Mouse (Mus musculus): Measurements from ENCODE around the gene Brap.
A peak's percentile ranks its signal among the peaks of the same experiment; 100 is the strongest.
"Not testable (repeated sequence)": the region's sequence is repeated elsewhere in the genome, so short reads cannot be mapped to it uniquely, and the experiment has no call there.

Gene Brap

DNA sequence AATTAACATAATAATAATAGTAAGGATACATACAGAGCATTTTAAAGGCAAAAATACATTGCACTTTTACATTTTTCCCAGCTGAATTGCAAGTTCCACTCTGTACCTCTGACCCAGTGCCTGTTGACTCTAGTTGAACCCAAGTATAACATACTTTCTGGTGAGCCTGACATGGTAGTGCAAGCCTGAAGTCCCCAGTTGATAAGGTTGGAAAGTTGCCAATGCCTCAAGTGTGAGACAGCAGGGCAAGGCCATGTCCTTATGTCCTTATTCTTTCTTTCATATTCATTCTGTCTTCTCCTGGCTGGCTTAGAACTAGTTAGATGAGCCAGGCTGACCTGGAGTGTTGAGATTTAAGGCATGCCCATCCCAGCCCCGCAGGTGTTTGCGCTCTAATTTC is 21.9 kb downstream of the Brap start:
- DNase-seq: no peak

DNA sequence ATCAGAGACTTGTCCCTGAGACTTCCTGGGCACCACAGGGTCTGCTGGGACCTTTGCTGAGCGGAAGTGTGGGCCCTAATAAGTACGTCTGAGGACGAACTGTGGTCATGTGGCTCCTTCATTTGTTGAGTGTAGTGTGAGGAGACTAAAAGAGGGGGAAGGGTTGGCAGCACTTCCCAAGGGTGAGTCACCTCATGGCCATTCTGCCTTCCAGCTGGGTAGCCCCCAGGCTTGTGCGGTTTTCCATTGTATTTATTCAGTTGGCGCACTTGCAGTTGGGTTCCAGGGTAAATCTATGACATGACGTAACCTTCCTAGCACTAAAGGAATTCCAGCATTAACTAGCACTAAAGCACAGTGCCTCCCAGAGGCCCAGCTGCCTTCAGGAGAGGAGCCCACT is 25.1 kb downstream of the Brap start:
- no peak for DNase-seq

DNA sequence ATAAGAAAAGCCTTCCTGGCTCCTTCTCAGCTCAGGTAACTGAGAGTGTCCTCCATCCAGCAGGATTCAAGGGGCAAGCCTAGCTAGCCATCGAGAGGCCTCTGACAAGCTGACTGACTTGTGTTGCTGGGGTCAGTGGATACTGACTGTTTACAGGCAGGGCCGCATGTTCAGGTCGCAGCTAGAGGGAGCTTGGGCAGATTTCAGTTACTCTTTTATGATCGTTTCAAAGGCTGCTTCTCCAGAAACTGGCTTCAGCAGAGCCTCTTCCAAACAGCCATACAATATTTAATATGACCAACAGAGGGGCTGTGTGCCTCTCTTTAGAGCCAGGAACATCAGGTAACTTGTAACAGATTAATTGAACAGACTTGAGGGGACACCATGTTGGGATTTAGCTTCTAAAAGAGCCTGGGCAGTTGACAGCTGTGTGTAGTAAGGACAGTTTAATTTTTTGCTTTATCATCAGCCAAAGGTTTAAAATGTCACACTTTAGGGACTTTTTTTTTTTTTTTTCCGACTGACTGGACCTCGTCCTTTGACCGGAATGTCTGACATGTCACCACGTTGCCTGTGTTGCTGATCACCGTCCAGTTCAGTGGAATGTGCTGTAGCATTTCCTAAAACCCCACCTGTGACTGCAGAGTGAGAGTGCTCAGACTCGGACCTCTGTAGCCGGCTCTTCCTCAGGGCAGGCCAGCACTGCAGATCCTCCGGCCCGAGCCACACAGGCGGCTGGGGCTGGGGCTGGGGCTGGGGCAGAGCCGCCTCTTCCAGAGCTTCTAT is 25.9 kb downstream of the Brap start:
- DNase-seq: no peak

DNA sequence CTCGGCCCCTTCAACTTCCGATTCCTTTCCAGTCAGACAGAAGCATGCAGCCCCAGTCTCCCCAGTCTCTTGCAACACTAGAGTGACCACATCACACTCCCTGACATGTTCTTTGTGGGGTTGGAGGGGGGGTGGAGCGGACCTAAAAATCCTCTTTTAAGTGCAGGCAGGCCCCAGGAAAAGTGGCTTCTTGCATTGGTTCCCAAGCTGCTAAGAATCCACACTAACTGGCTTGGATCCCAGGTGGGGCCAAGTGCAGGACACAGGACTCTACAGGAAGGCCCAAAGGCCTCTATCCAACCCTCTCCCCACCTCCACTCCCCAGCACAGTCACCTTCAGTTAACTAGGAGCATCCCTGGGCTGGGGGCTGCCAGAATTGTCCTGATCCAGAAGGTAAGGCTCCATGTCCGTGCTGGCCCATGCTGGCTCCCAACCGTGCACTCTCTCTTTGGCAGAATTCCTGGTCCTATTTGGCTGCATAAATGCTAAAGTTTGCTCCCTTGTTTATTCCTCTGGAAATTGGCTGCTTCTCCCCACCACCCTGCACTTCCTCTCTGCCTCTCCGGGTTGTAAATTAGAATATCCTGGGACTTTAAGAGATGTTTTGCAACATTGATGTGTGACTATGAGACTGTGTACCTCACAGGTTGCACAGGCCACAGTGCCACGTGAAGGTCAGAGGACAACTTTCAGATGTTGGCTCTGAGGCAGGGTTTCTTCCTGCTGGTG is 30.3 kb downstream of the Brap start:
- DNase-seq: peak; percentile 45

DNA sequence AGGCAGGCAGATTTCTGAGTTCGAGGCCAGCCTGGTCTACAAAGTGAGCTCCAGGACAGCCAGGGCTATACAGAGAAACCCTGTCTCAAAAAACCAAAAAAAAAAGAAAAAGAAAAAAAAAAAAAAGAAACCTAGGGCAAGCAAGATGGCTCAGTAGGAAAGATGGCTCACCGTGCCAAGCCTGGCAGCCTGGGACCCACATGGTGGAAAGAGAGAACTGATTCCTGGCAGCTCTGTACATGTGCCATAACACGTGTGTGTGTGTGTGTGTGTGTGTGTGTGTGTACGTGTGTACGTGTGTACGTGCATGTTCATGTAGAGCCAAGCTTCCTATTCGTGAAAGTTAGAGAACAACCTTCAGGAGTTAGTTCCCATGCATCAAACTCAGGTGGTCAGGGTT is 31.1 kb downstream of the Brap start:
- DNase-seq: not testable (repeated sequence)

DNA sequence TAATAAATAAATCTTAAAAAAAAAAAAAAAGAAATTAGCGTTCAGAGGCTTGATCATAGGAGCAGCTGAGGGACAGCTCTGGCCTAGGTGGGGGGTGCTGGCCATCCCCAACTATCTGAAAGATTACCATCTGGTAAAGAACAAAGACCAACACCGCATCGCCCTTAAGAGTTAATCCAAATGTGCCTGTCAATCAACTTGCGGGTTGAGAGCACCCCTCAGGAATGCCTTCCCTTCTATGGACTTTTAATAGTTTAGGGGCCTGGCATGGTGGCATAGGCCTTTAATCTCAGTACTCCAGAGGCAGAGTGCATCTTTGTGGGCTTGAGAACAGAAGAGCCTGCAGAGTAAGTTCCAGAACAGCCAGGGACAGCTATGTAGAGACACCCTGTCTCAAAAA is 32.5 kb downstream of the Brap start:
- no peak for DNase-seq

DNA sequence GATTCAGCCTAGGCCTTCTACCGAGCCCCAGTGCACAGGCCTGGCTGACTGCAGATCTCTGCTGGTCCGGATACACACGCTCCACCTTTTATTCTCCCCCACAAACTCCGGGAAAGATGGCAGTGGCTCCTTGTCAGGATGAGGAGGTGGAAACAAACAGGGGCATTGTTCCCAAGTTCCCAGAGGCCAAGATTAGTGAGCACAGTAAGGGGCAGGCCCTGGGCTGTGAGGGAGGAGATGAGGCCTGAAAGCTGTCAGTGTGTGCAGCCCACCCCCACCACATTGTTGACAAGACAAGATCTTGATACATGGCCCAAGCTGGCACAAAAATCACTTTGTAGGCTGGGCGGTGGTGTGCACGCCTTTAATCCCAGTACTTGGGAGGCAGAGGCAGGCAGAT is 36.4 kb downstream of the Brap start:
- no peak for DNase-seq

DNA sequence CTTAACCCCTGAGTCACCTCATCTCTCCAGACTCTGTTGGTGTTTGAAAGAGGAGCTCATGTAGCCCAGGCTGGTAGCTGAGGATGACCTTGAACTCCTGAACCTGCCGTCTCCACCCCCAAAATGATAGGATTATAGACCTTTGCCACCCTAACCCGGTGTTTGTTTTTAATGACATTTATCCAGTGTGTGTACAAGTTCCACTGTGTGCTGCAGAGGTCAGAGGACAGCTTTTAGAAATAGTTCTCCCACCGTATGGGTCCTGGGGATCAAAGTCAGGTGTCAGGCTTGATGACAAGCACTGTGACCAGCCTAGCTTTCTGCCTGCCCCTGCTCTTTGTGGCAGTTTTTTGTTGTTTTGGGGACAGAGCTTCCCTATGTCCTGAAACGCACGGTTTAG is 39.5 kb downstream of the Brap start:
- DNase-seq: no peak

DNA sequence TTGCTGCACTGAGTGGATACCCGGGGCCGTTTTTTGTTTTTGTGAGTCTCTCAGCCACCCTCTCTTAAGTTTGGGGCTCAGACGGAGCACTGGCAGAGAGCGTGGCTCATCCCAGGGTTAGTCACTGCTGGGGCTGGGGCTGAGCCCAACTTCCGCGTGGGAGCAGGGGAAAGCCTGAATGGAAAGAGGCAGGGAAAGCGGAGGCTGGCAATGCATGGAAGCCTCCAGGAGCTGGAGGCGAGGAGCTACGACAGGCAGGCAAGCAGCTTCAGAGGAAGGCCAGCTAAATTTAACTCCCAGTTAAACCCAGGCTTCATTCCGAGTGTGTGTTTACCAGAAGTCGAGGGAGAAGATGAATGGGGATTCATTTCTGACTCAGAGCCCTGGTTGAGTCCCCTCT is 40.1 kb downstream of the Brap start:
- DNase-seq: no peak

DNA sequence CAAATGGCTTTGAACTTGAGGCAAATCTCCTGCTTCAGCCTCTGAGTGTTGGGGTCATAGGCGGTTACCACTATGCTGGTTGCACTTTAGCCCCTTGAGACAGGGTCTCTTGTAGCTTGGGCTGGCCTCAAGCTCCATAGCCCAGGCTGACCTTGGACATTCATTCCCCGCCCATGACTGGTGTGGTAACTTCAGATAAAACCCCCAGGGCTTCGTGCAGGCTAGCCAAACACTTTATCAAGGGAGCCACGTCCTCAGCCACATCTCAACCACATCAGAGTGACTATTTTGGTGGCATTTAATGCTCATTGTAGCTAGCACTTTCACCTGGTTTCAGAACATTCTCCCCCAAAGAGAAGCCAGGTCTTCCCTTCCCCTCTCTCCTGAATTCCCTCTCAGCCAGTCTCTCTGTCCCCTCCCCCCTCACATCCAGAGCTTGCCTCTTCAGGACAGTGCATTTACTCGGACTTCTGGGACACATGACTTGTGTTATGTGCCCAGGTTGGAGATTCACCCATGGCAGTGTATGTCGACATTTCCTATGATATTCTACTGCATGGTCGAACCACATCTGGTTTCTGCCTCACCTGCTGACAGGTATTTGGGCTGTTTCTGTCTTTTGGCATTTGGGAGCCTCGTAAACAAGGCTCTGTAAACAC is 40.9 kb downstream of the Brap start:
- DNase-seq: no peak

DNA sequence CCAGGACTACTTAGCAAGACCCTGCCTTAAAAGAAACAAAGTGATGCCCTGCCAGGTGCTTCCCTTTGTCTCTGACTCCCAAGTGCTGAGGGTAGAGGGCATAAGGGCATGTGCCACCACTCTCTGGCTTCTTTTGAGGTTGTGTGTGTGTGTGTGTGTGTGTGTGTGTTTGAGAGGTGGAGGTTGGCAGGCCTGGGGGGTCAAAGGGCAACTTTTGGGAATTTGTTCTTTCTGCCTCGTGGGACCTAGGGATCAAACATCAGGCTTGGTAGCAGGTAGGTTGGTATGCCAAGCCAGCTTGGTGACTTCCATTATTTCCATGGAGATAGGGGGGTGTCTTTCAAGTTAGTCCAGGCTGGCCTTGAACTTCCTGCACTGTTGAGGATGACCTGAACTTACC is 43.0 kb downstream of the Brap start:
- no peak for DNase-seq

DNA sequence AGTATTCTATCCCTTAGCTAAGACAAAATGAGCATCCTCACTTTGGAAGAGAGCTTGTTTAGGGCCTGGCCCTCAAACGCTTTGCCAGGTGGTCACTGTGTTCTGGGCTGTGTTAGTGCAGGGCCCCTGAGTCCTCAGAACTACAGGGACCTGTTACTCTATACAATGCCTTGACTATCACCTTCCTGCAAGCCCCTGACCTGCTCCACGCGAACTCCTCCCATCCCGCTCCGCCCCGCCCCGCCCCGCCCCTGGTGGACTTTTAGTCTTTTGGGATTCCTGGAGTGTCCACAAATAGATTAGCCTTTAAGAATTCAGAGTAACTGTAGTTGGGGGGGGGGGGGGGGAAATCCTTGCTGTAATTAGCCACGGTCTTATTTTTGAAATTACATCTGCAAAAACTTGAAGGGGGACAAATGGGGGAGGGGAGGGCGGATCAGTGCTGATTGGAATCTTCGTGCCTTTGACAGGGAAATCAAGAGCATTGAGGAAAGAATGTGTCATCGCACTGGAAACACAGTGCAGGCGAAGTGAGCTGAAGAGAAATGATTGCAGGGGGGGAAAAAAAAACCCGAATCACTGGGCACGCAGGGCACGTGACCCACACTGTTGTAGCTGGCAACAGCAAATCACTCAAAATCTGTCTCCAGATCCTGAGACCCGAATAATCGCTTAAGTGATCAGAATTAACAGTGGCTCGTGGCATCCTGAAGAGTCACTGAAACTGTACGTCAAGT is 44.3 kb downstream of the Brap start:
- no peak for DNase-seq

DNA sequence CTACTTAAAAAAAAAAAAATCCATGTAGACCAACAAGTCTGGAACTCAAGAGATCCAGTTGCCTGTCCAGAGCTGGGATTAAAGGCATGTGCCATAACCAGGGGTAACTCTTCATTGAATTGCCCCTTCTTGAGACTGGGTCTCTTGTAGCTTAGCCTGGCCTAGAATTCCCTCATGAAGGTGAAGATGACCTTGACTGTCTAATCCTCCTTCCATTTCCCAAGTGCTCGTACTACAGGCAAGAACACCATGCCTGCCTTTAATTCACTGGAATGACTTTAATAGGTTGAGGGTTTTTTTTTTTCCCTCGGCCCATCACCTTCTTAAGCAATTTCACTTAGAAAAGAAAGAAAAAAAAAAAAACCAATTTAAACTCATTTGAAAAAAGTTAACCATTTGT is 50.0 kb downstream of the Brap start:
- no peak for DNase-seq

DNA sequence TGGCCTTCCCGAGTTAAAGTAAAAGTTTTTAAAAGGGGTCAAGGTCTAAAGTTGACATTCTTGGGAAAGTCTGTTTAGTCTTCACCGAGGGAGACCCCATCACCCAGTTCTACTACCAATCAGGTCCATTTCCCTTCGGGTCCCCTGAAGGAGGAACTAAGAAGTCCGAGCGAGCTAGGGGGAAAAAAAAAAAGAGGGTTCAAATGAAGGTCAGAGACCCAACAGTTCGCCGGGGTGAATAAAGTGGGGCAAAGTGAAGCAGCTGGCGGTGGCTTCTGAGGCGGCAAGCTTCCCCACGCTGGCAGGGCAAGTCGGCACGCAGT is 50.4 kb downstream of the Brap start:
- DNase-seq: no peak

DNA sequence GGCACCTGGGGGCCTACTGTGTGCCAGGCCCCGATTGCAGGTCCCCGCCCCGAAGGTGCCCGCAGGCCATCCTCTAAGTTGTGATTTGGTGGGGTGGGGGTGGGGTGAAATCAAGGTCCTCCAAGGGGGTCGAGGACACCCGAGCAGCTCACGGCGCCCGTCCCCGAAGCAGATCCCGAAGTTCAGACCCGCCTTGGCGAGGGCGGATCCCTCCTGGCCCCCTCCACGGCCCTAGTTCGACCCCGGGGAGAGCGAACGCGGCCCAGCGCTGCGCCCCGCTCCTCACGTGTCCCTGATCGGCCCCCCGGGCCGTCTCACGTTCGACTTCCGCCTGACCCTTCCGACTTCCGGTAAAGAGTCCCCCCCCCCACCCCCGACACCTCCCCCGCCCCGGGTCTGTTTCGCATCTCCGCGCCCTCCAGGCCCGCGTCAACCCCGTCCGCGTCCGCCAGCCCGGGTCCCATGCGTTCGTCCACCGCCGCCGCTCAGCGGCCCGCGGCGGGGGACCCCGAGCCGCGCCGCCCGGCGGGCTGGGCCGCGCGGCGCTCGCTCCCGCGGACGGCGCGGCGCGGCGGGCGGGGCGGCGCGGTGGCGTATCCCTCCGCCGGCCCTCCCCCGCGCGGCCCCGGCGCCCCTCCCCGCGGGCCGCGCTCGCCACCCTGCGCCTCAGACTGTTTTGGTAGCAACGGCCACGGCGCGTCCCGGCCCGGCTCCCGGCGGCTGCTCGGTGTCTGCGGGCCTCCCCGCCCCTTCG is 51.0 kb downstream of the Brap start, which contains the start of gene Atxn2:
TSS of gene Atxn2 (plus strand) at position 164 of the 754 bp plus-strand sequence.
- peak; percentile 87 for DNase-seq

DNA sequence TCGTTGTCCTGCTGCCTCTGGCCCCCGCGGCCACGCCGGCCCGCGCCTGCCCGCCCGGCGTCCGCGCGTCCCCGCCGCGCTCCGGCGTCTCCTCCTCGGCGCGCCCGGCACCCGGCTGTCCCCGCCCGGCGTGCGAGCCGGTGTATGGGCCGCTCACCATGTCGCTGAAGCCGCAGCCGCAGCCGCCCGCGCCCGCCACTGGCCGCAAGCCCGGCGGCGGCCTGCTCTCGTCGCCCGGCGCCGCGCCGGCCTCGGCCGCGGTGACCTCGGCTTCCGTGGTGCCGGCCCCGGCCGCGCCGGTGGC is 51.5 kb downstream of the Brap start:
- DNase-seq: no peak

DNA sequence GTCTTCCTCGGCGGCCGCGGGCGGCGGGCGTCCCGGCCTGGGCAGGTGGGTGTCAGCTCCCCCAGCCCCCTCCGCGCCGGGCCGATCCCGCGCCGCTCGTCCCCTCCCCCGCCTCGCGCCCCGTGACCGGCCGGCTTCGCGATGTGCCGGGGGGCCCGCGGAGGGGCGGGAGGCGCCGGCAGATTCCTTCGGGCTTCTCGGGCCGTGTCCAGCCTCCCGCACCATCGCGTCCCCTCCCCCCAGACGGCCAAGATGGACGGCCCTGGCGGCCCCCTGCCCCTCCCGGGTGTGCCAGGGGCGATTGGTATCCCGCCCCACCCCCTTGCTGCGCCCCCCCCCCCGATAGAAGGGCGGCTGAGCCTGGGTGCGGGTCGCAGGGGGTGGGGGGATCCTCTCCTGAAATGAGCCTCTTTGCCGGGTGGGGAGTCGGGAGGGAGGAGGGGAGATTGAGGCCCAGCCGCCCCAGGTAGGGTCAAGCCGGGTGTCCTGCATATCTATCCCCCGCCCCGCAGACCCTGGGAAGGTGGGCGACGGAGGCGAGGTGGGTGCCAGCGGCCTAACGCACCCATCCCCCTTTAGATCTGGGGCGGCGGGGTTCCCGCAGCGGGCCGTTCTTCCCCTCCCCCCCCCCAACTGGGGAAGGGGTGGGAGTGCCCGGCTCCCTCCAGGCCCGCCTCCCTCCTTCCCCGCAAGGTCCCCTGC is 52.0 kb downstream of the Brap start:
- DNase-seq: peak; percentile 33

DNA sequence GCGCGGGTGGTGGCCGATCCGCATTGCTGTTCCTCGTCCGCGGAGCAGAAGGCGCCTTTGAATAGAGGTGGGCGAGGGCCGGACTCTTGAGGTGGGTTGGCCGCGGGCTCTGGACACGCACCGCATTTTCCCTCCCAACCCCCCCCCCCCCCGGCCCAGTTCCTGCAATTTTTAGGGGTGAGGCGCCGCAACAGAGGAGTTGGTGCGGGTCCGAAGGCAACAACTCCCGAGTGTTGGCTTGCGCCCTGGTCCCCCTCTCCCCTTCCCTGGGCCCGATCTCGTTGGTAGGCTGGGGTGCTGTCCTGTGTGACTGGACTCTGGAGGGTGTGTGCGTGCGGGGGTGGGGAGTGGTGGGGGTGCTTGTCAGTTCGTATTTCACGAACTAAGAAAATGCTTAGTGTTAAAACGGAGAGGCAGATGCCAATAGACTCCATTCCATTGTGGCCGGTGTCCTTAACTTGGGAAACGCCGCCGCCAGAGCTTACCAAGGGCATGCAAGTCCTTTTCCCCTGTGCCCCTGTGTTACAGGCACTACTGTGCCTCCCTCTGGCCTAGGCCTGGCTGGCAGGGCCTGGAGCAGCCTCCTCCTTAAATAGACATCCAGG is 52.7 kb downstream of the Brap start:
- DNase-seq: peak; percentile 53

DNA sequence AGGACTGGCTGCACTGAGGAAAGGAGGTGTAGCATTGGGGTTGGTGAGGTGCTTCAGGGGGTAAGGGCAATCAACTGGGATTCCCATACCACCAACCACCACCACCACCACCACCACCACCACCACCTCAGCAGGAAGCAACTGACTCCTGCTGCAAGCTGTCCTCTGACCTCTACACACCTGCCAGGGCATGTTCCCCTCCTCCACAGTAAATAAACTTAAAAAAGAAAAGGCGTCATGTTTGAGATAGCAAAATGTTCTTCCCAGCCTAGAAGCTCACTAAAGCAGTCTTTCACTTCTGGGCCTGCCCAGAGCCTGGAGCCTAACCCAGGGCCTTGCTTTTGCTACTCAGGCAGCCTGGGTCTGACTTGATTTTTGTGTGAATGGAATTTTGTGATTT is 54.0 kb downstream of the Brap start:
- no peak for DNase-seq

DNA sequence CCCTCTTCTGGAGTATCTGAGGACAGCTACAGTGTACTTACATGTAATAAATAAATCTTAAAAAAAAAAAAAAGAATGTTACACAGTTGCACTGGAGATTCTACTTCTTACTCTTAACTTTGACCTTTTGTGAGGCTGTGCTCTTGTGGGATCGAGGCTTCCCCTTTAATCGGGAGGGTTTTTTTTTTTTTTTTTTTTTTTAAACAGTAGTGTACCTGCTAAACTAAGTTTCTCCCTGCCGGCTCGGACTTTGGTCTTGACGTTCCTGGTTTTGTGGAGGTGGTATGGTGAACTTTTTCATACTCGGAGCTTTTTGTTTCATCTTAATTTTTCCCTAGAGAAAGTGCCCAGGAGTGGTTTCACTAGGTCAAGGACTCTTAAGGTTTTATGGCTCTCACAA is 54.6 kb downstream of the Brap start:
- DNase-seq: no peak

DNA sequence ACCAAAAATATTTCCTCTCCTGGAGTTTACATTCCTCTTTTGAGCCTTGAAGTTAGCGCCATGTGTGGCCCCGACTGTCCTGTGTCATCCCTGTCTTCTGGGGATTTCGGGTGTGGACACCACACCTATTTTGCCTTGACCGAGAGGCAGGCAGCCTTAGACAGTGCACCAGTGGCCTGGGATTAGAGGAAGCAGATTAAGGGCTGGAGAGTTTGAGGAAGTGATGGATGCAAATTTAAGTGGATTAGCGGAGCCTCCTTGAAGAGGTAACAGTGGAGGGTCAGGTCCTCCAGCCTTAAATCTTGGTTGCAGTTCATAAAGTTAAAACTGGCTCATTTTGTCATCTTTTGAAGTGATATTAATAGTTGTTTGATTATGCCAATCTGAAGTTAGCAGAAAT is 58.1 kb downstream of the Brap start:
- no peak for DNase-seq
